Mouse (Mus musculus): Measurements from ENCODE around the gene Cftr. TPM values are rescaled to one million over a fixed set of nuclear protein-coding genes. Genes with fewer than 3 reads are reported as not detected.

The Cftr gene
- total RNA-seq (2023): not detected

DNA sequence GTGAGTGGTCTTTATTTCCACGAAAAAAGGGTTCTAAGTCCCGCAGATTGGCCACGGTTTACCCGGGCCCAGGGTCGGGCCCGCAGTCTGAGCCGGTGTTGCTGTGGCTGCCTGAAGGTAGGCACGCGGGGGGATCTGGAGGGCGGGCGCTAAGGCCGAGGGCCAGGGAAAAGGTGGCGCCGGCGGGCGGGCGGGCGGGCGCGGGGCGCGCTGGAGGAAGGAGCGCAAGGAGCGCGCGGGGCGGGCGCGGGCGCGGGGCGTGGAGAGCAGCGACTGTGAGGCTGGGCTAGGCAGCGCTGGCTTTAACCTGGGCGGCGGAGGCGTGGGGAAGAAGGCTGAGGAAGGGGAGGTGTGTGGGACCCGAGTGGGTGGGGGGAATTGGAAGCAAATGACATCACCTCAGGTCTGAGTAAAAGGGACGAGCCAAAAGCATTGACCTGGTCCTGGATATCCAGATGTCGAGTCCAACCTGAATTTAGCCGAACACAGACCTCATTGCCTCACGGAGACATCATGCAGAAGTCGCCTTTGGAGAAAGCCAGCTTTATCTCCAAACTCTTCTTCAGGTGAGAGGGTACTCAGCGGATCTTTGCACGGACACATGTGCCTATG is at the start of gene Cftr:
TSS of gene Cftr (plus strand) at position 377 of the 612 bp plus-strand sequence.

Other genes starting within 250 kb of the Cftr start
- not detected for gene Wnt2, start 140.1 kb upstream of the Cftr start, total RNA-seq (2023)
- gene Asz1, start 61.6 kb upstream of the Cftr start, total RNA-seq (2023): not detected

Data from B cell, adult 67 days (primary cell).